In the genomic region with DNA sequence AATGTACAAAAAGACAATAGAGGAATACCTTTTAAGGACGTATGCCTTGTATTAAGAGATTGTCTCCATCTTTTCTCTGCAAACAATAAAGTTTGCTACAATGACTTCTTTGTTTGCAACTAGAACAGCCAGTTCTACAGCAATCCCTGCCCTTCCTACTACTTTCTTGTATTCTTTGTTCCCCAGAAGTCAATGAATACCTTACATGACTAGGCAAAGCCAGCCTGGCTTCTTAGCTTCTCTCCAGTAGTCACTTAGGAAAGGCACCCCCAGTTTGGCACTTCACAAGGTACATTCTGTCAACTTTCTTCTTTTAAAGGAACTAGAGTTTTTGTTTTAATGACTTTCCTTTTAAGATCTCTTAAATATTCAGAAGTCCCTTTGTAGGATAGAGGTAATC, we compare ENCODE assay signal across 31 mouse cellular contexts. TPM values are rescaled to one million over a fixed set of nuclear protein-coding genes. Genes with fewer than 3 reads are reported as not detected.
DNase-seq lines count a peak whose midpoint lies in the region; ATAC-seq and TF ChIP-seq lines count a peak whose summit lies in the region.
"Had no signal": no experiment of that assay in that cellular context is flagged by ENCODE, and none has a peak within 500 bp of the region (broad histone marks: within the 10 kb centered on the region; RNA-seq: fewer than 3 reads in every experiment).

No protein-coding gene starts in this region.

- H3K4me1 ChIP-seq in kidney, adult 2 months (ENCODE audit: control insufficient read depth, insufficient read depth, low read length), result peaks cover 23% of the 10 kb centered on the region
- H3K4me1 ChIP-seq in kidney, embryonic 15.5 days, result no peaks in the 10 kb centered on the region
- 0 out of 2 replicates have a peak, but pooled peaks cover 3% of the 10 kb centered on the region for H3K4me1 ChIP-seq in lung, embryonic 14.5 days (ENCODE audit: insufficient read depth)
- H3K4me1 ChIP-seq in stomach, postnatal 0 days (replicated peaks; ENCODE audit: control insufficient read depth, insufficient read depth), result no peaks in the 10 kb centered on the region
- H3K4me1 ChIP-seq: embryonic facial prominence, embryonic 10.5 days; embryonic facial prominence, embryonic 13.5 days; forebrain, embryonic 10.5 days; heart, embryonic 10.5 days had no signal

- no peak for ATAC-seq in kidney, embryonic 15.5 days (replicated peaks; ENCODE audit: low FRiP score)
- ATAC-seq in lung, embryonic 14.5 days (ENCODE audit: insufficient read depth), result no peak
- peak; percentile 80; the same call in 1 of the 2 replicates for ATAC-seq in stomach, postnatal 0 days (ENCODE audit: low FRiP score, low TSS enrichment)
- ATAC-seq: forebrain, embryonic 13.5 days; forebrain, embryonic 16.5 days; hindbrain, postnatal 0 days; Patski had no signal

- no peak for TF ChIP-seq POLR2A in kidney, adult 2 months (IDR thresholded peaks at IDR 0.05; ENCODE audit: low read depth, low read length)

- no peak overlapping the region for H3K4me2 ChIP-seq in kidney, embryonic 15.5 days
- H3K4me2 ChIP-seq in lung, embryonic 14.5 days, result no peak overlapping the region
- H3K4me2 ChIP-seq in stomach, postnatal 0 days (replicated peaks; ENCODE audit: low read depth), result no peak overlapping the region
- H3K4me2 ChIP-seq: embryonic facial prominence, embryonic 13.5 days; forebrain, embryonic 13.5 days; heart, embryonic 13.5 days; hindbrain, embryonic 14.5 days had no signal

- no peaks in the 10 kb centered on the region for H3K9me3 ChIP-seq in kidney, embryonic 15.5 days (replicated peaks)
- H3K9me3 ChIP-seq in lung, embryonic 14.5 days (ENCODE audit: low read depth, low read length), result no peaks in the 10 kb centered on the region
- H3K9me3 ChIP-seq in stomach, postnatal 0 days (ENCODE audit: control insufficient read depth, low read length), result no peaks in the 10 kb centered on the region
- H3K9me3 ChIP-seq: embryonic facial prominence, embryonic 10.5 days; embryonic facial prominence, embryonic 13.5 days; forebrain, embryonic 10.5 days; forebrain, embryonic 13.5 days; G1E; heart, embryonic 10.5 days; heart, embryonic 13.5 days had no signal

- peak; percentile 35 for DNase-seq in kidney, adult 2 months
- peak; percentile 18 for DNase-seq in lung, embryonic 14.5 days
- no peak for DNase-seq in lung, adult 18-20 months
- DNase-seq in gonadal fat pad, adult 2 months (ENCODE audit: low read depth), result peak; percentile 80
- DNase-seq in stomach, postnatal 0 days (ENCODE audit: low spot score), result no peak
- DNase-seq in right cerebral cortex, postnatal 36 days (ENCODE audit: low spot score in 2 of 2), result no peak
- DNase-seq: adrenal gland, postnatal 10 days; adrenal gland, postnatal 36 days; B cell, adult 2 months; cerebellum, adult 18-20 months; cerebellum, adult 9-10 months; cerebellum, postnatal 25 days; gastrocnemius, adult 2 months; gastrocnemius, postnatal 14 days; heart, adult 18-20 months; heart, postnatal 14 days; heart, postnatal 4 days had no signal

- TF ChIP-seq EP300 in stomach, postnatal 0 days (optimal IDR thresholded peaks at IDR 0.05), result no peak

- no peak for TF ChIP-seq CTCF in kidney, adult 2 months (conservative IDR thresholded peaks at IDR 0.05; ENCODE audit: insufficient read depth, insufficient read length, low read depth, low read length)
- TF ChIP-seq CTCF in lung, embryonic 14.5 days (IDR thresholded peaks at IDR 0.05; ENCODE audit: low read depth), result no peak
- TF ChIP-seq CTCF in stomach, postnatal 0 days (IDR thresholded peaks at IDR 0.05; ENCODE audit: low read depth), result no peak

- no peak overlapping the region for H3K9ac ChIP-seq in kidney, embryonic 15.5 days
- no peak overlapping the region for H3K9ac ChIP-seq in lung, embryonic 14.5 days
- H3K9ac ChIP-seq in stomach, postnatal 0 days (ENCODE audit: low read length), result no peak overlapping the region
- H3K9ac ChIP-seq: embryonic facial prominence, embryonic 13.5 days; forebrain, embryonic 13.5 days; heart, embryonic 13.5 days; hindbrain, embryonic 14.5 days had no signal

- 81% methylated on average over 1 of the region's 1 CpGs for WGBS in kidney, adult 2 months
- 84% methylated on average over 1 of the region's 1 CpGs for WGBS in kidney, embryonic 15.5 days
- WGBS in lung, embryonic 14.5 days, result 75% methylated on average over 1 of the region's 1 CpGs
- WGBS in stomach, postnatal 0 days, result 67% methylated on average over 1 of the region's 1 CpGs

- no peak overlapping the region for H3K4me3 ChIP-seq in kidney, adult 2 months (ENCODE audit: insufficient read depth, low read depth, low read length)
- H3K4me3 ChIP-seq in kidney, embryonic 15.5 days (replicated peaks), result no peak overlapping the region
- H3K4me3 ChIP-seq in lung, embryonic 14.5 days (ENCODE audit: low read depth, low read length), result no peak overlapping the region
- H3K4me3 ChIP-seq in stomach, postnatal 0 days (ENCODE audit: low read depth, low read length), result no peak overlapping the region
- H3K4me3 ChIP-seq: embryonic facial prominence, embryonic 10.5 days; embryonic facial prominence, embryonic 13.5 days; erythroblast, embryonic 14.5 days; forebrain, embryonic 10.5 days; forebrain, embryonic 13.5 days; gastrocnemius, adult 2 months; heart, embryonic 10.5 days; heart, embryonic 13.5 days had no signal

- no peaks in the 10 kb centered on the region for H3K27me3 ChIP-seq in kidney, adult 2 months (replicated peaks; ENCODE audit: control insufficient read depth, insufficient read depth, low read length)
- H3K27me3 ChIP-seq in kidney, embryonic 15.5 days, result no peaks in the 10 kb centered on the region
- no peaks in the 10 kb centered on the region for H3K27me3 ChIP-seq in lung, embryonic 14.5 days (ENCODE audit: insufficient read depth, low read length)
- H3K27me3 ChIP-seq in stomach, postnatal 0 days (ENCODE audit: control insufficient read depth, insufficient read depth, low read length), result no peaks in the 10 kb centered on the region
- H3K27me3 ChIP-seq: CH12.LX; embryonic facial prominence, embryonic 13.5 days; forebrain, embryonic 13.5 days; heart, embryonic 13.5 days; Patski had no signal

- H3K27ac ChIP-seq in kidney, adult 2 months (ENCODE audit: insufficient read depth, low read depth, low read length), result peak overlapping the region; percentile 50
- no peak overlapping the region for H3K27ac ChIP-seq in kidney, embryonic 15.5 days
- H3K27ac ChIP-seq in lung, embryonic 14.5 days (ENCODE audit: low read depth), result no peak overlapping the region
- H3K27ac ChIP-seq in stomach, postnatal 0 days (replicated peaks), result no peak overlapping the region
- H3K27ac ChIP-seq: embryonic facial prominence, embryonic 10.5 days; embryonic facial prominence, embryonic 13.5 days; forebrain, embryonic 10.5 days; forebrain, embryonic 13.5 days; gastrocnemius, adult 2 months; heart, embryonic 10.5 days; heart, embryonic 13.5 days; hindbrain, embryonic 14.5 days; hindbrain, postnatal 0 days had no signal

- no peaks in the 10 kb centered on the region; the same call in 1 of the 2 replicates for H3K36me3 ChIP-seq in kidney, adult 2 months (ENCODE audit: control insufficient read depth, insufficient read depth, low read length)
- H3K36me3 ChIP-seq in kidney, embryonic 15.5 days, result no peaks in the 10 kb centered on the region
- H3K36me3 ChIP-seq in lung, embryonic 14.5 days (ENCODE audit: insufficient read depth), result no peaks in the 10 kb centered on the region
- no peaks in the 10 kb centered on the region for H3K36me3 ChIP-seq in stomach, postnatal 0 days (ENCODE audit: control insufficient read depth, insufficient read depth, low read length)
- H3K36me3 ChIP-seq: embryonic facial prominence, embryonic 10.5 days; embryonic facial prominence, embryonic 13.5 days; G1E; heart, embryonic 10.5 days; heart, embryonic 13.5 days had no signal

RNA-seq across cellular contexts. Expression of a gene that starts 10.7 kb away (rescaled TPM):
- polyA plus RNA-seq in kidney, adult 2 months (2012; rRNA removed), result 16.5 and 17.3 TPM in 2 replicates
- polyA plus RNA-seq in kidney, embryonic 15.5 days (2015; fragmentation: Nextera tagmentation; extraction: Ambion mirVana), result 3.1 and 3.2 TPM in 2 replicates
- polyA plus RNA-seq in lung, embryonic 14.5 days (2014; fragmentation: Nextera tagmentation; extraction: Ambion mirVana), result 4.1 and 4.6 TPM in 2 replicates
- polyA plus RNA-seq in gonadal fat pad, adult 2 months (2012; rRNA removed), result 0.61 and 1.1 TPM in 2 replicates
- 1.3 TPM in 2 replicates for polyA plus RNA-seq in stomach, postnatal 0 days (2015; fragmentation: Nextera tagmentation; extraction: Ambion mirVana)
- polyA plus RNA-seq: erythroblast, embryonic 14.5 days; G1E had no signal

Comparison
In these comparisons a context has a peak if more than half of its experiments do, and no peak if none do; other contexts are left out.
1. DNase-seq: peak in kidney, adult 2 months (single experiment), lung, embryonic 14.5 days (single experiment) and gonadal fat pad, adult 2 months (single experiment); none in lung, adult 18-20 months (0 of 2), stomach, postnatal 0 days (single experiment) and right cerebral cortex, postnatal 36 days (0 of 2).